Mouse (Mus musculus) bone marrow macrophage, adult 2 months (primary cell): Measurements from ENCODE around the gene Palmd.

Experiments
- CTCF ChIP-seq: IDR thresholded peaks from 2 replicates; pipeline ENCODE4 v1.5.1; 2012; ENCODE audit warnings: low read depth, mild to moderate bottlenecking, low read length, moderate library complexity
- POLR2A ChIP-seq: IDR thresholded peaks from 2 replicates; pipeline ENCODE4 v1.6.1; 2012; ENCODE audit warnings: mild to moderate bottlenecking, low read depth, low read length, borderline replicate concordance

DNA sequence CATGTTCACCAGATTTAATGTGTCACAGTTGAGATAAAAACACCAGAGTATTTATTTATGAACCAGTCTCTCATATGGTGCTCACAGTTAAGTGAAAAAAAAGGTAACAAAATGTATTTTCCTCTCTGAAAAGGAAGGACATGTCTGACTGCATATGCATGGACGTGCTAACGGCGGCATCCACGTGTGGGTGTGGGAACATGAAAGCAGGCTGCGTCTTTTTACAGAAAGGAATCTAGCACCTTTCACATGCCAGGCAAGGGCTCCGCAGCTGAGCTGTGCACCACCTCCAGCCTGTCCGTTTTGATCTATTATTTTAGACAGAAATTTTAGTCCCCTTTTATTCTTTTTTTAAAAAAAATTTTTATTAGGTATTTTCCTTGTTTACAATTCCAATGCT, 79.4 kb downstream of the Palmd start:
- no peak for TF ChIP-seq CTCF
- no peak for TF ChIP-seq POLR2A
